Mouse (Mus musculus) kidney, postnatal 14 days (tissue): ENCODE results near the gene Sugt1.
A peak's percentile ranks its signal among the peaks of the same experiment; 100 is the strongest.

ENCODE experiments used
- DNase-seq: peaks from one replicate; pipeline ENCODE4 v3.0.0; 2022; ENCODE audit warnings: mixed read lengths

Gene Sugt1

GRCm38 (mm10) chr14:79587139-79587851 lies at the start of gene Sugt1:
Sugt1 (plus strand) TSS chr14:79587691.
- DNase-seq, result peak; percentile 97

GRCm38 (mm10) chr14:79537921-79538320 lies 49.6 kb upstream of the Sugt1 start:
- DNase-seq, result no peak

- no peak for DNase-seq
These were observed 45.9 kb upstream of the Sugt1 start for GRCm38 (mm10) chr14:79541606-79542005.

GRCm38 (mm10) chr14:79549343-79549742 lies 38.1 kb upstream of the Sugt1 start:
- DNase-seq, result peak; percentile 52

- no peak for DNase-seq
These were observed 35.6 kb upstream of the Sugt1 start for GRCm38 (mm10) chr14:79551929-79552328.

- no peak for DNase-seq
These were observed 34.6 kb upstream of the Sugt1 start for GRCm38 (mm10) chr14:79552854-79553253.

GRCm38 (mm10) chr14:79557796-79558195 lies 29.7 kb upstream of the Sugt1 start:
- DNase-seq, result no peak

GRCm38 (mm10) chr14:79562745-79563144 lies 24.7 kb upstream of the Sugt1 start:
- peak; percentile 75 for DNase-seq

GRCm38 (mm10) chr14:79564784-79565183 lies 22.7 kb upstream of the Sugt1 start:
- no peak for DNase-seq

- no peak for DNase-seq
These were observed 13.9 kb upstream of the Sugt1 start for GRCm38 (mm10) chr14:79573482-79574191.

- DNase-seq, result no peak
These were observed 13.1 kb upstream of the Sugt1 start for GRCm38 (mm10) chr14:79574361-79574760.

- DNase-seq, result no peak
These were observed 3.8 kb upstream of the Sugt1 start for GRCm38 (mm10) chr14:79583526-79584245.

GRCm38 (mm10) chr14:79586499-79587138 lies 872 bp upstream of the Sugt1 start:
- no peak for DNase-seq

- no peak for DNase-seq
These were observed 350 bp downstream of the Sugt1 start for GRCm38 (mm10) chr14:79587852-79588229.

GRCm38 (mm10) chr14:79588534-79588951 lies 1.1 kb downstream of the Sugt1 start:
- peak; percentile 19 for DNase-seq

- DNase-seq, result no peak
These were observed 1.9 kb downstream of the Sugt1 start for GRCm38 (mm10) chr14:79589401-79589800.

- no peak for DNase-seq
These were observed 3.4 kb downstream of the Sugt1 start for GRCm38 (mm10) chr14:79590916-79591315.

- no peak for DNase-seq
These were observed 4.1 kb downstream of the Sugt1 start for GRCm38 (mm10) chr14:79591611-79592010.

- DNase-seq, result no peak
These were observed 6.6 kb downstream of the Sugt1 start for GRCm38 (mm10) chr14:79594069-79594468.

- DNase-seq, result no peak
These were observed 9.1 kb downstream of the Sugt1 start for GRCm38 (mm10) chr14:79596602-79597001.

- DNase-seq, result peak; percentile 49
These were observed 18.4 kb downstream of the Sugt1 start for GRCm38 (mm10) chr14:79605881-79606280.

GRCm38 (mm10) chr14:79606392-79606791 lies 18.9 kb downstream of the Sugt1 start:
- no peak for DNase-seq

GRCm38 (mm10) chr14:79606867-79607266 lies 19.4 kb downstream of the Sugt1 start:
- DNase-seq, result no peak
